Mouse (Mus musculus) hindbrain, embryonic 15.5 days (tissue): ENCODE results near the gene Yeats4. TPM values are rescaled to one million over a fixed set of nuclear protein-coding genes. Genes with fewer than 3 reads are reported as not detected.

Experiments used
- ATAC-seq: fragments of 200-750 bp; cut with Nextera tagmentation; 2 replicates; pipeline ENCODE4 v1.8.0; 2017; ENCODE audit warnings: low read depth, moderate number of reproducible peaks, moderate TSS enrichment; ENCODE audit not compliant: low FRiP score
- H3K27ac ChIP-seq: fragments of 300-500 bp; sonication (generic); replicated peaks from 2 replicates; pipeline ENCODE4 v1.5.1; 2015; ENCODE audit warnings: mild to moderate bottlenecking, inconsistent platforms
- H3K27me3 ChIP-seq: fragments of 300-500 bp; sonication (generic); 2 replicates; pipeline ENCODE4 v1.6.1; 2015; ENCODE audit warnings: control low read depth, inconsistent platforms
- H3K36me3 ChIP-seq: fragments of 300-500 bp; sonication (generic); 2 replicates; pipeline ENCODE4 v1.6.1; 2015; ENCODE audit warnings: control low read depth, inconsistent platforms
- H3K4me1 ChIP-seq: fragments of 300-500 bp; sonication (generic); replicated peaks from 2 replicates; pipeline ENCODE4 v1.6.1; 2015; ENCODE audit warnings: control low read depth, inconsistent platforms
- H3K4me2 ChIP-seq: fragments of 300-500 bp; sonication (generic); 2 replicates; pipeline ENCODE4 v1.6.1; 2015; ENCODE audit warnings: moderate library complexity, mild to moderate bottlenecking, inconsistent platforms
- H3K4me3 ChIP-seq: fragments of 300-500 bp; sonication (generic); 2 replicates; pipeline ENCODE4 v1.5.1; 2015; ENCODE audit warnings: mild to moderate bottlenecking, inconsistent platforms
- H3K9ac ChIP-seq: fragments of 300-500 bp; sonication (generic); 2 replicates; pipeline ENCODE4 v1.6.1; 2015; ENCODE audit warnings: inconsistent platforms
- H3K9me3 ChIP-seq: fragments of 300-500 bp; sonication (generic); 2 replicates; pipeline ENCODE4 v1.6.1; 2016; ENCODE audit warnings: control low read depth, inconsistent platforms
- WGBS: fragments of 180-500 bp; shearing (Covaris S2); methylation state at CpG from one replicate; pipeline ENCODE4 v1.1.7; 2015; 5-methylcytosine and 5-hydroxymethylcytosine counted together
- polyA plus RNA-seq: library from polyadenylated mRNA; unstranded; fragments of >200 nt; fragmentation: Nextera tagmentation; extraction: Ambion mirVana; gene quantifications from 2 replicates; pipeline ENCODE4 v1.2.1, GENCODE M21; 2015

The Yeats4 gene
- polyA plus RNA-seq, 1 experiment from 2014 or later = 99.3 TPM

DNA sequence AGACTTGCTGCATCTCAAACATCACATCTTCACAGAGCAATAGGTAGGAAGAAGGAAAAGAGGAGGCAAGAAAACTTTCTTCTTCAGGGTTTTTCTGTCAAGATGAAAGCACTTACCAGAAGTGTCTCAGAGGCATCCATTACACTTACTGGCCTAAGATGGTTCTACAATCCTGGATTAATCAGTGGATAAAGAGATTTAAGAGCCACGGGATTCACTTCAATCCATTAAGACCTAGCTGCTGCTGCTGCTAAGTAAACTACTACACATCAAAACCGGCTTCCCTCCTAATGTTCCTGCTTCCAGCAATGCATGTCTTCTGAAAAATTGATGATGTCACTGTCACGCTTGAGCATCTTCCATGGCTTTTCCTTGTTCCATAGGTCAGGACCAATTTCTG, 27.6 kb downstream of the Yeats4 start:
- Histone ChIP-seq H3K4me2 (no peak overlapping the region), H3K36me3 (no peaks in the 10 kb centered on the region), H3K9ac (no peak overlapping the region), H3K4me1 (no peaks in the 10 kb centered on the region), H3K27me3 (no peaks in the 10 kb centered on the region), H3K9me3 (no peaks in the 10 kb centered on the region), H3K27ac (no peak overlapping the region), H3K4me3 (no peak overlapping the region)
- ATAC-seq = no peak
- 82% methylated on average over 3 of the region's 3 CpGs for WGBS

DNA sequence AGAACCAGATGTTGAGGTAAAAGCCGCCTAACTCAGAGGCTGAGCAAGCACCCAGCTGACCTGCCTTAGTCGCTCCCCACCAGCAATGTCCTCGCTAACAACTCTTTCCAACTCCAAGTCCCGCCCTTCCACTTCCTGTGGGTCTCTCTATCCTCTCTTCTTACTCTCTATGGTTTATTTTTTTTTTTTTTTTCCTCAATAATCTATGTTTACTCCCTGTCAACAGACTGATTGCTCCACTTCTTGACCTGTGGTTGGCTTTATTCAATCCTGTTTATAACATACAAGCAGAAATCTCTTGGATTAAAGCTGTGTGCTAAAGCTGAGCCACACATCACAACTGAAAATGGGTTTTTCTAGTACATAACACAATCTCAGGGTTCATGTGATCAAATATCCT, 28.6 kb downstream of the Yeats4 start:
- Histone ChIP-seq H3K9ac (no peak overlapping the region), H3K4me3 (no peak overlapping the region), H3K36me3 (no peaks in the 10 kb centered on the region), H3K27me3 (no peaks in the 10 kb centered on the region), H3K4me2 (no peak overlapping the region), H3K4me1 (no peaks in the 10 kb centered on the region), H3K27ac (no peak overlapping the region), H3K9me3 (no peaks in the 10 kb centered on the region)
- ATAC-seq = no peak
- 96% methylated on average over 4 of the region's 4 CpGs for WGBS

DNA sequence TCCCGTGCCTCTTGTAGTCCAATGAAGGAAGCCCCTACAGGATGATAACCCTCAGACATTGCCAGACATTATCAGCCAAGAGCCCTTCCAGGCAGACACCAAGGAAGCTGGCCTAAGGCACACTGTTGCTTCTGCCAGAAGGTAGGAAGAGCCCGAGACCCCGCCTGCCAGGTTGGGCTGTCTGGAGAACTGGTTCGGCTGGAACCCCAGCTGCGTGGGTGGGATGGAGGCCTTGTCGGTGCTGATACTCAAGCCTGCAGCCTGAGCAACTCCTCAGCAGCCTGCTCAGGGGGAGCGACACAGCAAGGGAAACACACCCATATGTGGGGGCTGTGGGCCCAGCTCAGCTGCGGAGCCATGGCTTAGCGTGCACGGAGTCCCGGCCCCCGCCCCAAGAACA, 29.3 kb downstream of the Yeats4 start:
- no peak overlapping the region for H3K27ac ChIP-seq
- no peaks in the 10 kb centered on the region for H3K36me3 ChIP-seq
- WGBS = 88% methylated on average over 12 of the region's 12 CpGs
- ATAC-seq = no peak
- no peak overlapping the region for H3K4me3 ChIP-seq
- no peak overlapping the region for H3K9ac ChIP-seq
- no peaks in the 10 kb centered on the region for H3K27me3 ChIP-seq
- H3K9me3 ChIP-seq = no peaks in the 10 kb centered on the region
- H3K4me2 ChIP-seq = no peak overlapping the region
- no peaks in the 10 kb centered on the region for H3K4me1 ChIP-seq

DNA sequence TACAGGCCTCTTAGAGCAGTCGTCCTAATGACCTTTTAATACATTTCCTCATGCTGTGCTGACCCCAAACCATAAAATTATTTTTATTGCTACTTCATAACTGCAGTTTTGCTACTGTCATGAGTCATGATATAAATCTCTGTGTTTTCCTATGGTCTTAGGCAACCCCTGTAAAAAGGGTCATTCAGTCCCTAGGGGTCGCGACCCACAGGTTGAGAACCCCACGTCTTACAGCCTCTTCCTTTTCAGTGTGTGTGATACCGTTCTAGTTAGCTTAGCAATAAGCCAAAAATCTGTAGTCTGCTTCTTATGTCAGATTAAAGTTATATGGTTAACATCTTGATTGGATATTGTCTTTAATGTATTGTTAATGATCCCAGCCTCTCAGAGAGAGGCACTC, 30.9 kb downstream of the Yeats4 start:
- no peaks in the 10 kb centered on the region for H3K9me3 ChIP-seq
- 76% methylated on average over 5 of the region's 5 CpGs for WGBS
- H3K36me3 ChIP-seq = no peaks in the 10 kb centered on the region
- H3K4me1 ChIP-seq = no peaks in the 10 kb centered on the region
- no peak overlapping the region for H3K4me2 ChIP-seq
- H3K4me3 ChIP-seq = no peak overlapping the region
- H3K27me3 ChIP-seq = no peaks in the 10 kb centered on the region
- H3K9ac ChIP-seq = no peak overlapping the region
- H3K27ac ChIP-seq = no peak overlapping the region
- no peak for ATAC-seq

DNA sequence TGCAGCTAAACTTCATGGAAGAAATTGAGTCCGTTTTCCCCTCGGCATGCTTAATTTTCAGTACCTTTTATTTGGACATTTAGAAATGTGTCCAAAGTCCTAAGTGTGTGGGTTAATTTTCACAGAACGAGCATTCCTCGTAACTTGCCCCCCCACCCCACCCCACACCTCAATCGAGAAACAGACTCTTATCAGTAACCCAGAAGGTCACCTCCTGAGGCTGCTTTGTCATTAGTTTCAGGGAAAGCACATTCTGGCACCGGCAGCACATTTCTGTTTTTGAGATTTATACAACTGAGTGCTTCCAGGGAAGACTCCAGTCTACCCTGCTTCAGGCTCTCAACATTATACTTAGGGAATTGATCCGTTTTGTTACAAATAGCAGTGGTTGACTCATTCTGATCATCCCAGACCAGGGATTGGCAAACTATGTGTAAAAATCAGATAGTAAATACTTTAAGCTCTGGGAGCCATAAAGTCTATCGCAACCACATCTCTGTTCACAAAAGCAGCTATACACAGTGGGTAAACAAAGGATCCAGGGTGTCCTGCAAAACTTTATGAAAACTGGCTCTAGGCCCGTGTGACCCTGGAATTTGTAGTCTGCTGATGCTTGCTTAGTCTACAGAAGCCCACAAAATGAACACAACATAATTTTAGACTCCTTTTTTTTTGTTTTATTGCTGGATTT, 38.8 kb downstream of the Yeats4 start:
- WGBS = 63% methylated on average over 9 of the region's 9 CpGs
- Histone ChIP-seq H3K9me3 (no peaks in the 10 kb centered on the region), H3K4me2 (no peak overlapping the region), H3K4me3 (no peak overlapping the region), H3K9ac (no peak overlapping the region), H3K27ac (no peak overlapping the region), H3K4me1 (no peaks in the 10 kb centered on the region), H3K27me3 (no peaks in the 10 kb centered on the region), H3K36me3 (no peaks in the 10 kb centered on the region)
- no peak for ATAC-seq

DNA sequence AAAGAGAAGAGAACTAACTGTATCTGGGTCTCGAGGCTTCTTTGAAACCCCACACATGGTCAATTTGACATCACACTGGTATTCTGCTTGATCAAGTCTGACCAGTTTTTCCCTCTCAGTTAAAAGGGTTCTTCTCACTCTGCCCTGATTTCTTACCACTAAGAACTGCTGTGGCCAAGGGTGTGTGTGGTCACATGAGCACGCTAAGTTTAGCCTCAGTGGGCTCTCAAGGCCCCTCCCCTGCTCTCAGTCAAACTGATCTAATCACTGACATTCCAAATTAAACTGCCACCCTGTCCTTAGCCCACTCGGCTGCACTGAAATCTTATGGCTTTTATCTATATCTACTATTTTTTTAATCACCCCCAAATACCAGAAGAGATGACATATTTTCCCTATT, 43.2 kb downstream of the Yeats4 start:
- no peaks in the 10 kb centered on the region for H3K4me1 ChIP-seq
- H3K36me3 ChIP-seq = no peaks in the 10 kb centered on the region
- no peak for ATAC-seq
- H3K27ac ChIP-seq = no peak overlapping the region
- H3K4me2 ChIP-seq = no peak overlapping the region
- no peak overlapping the region for H3K4me3 ChIP-seq
- 64% methylated on average over 3 of the region's 3 CpGs for WGBS
- no peak overlapping the region for H3K9ac ChIP-seq
- no peaks in the 10 kb centered on the region for H3K27me3 ChIP-seq
- H3K9me3 ChIP-seq = no peaks in the 10 kb centered on the region

DNA sequence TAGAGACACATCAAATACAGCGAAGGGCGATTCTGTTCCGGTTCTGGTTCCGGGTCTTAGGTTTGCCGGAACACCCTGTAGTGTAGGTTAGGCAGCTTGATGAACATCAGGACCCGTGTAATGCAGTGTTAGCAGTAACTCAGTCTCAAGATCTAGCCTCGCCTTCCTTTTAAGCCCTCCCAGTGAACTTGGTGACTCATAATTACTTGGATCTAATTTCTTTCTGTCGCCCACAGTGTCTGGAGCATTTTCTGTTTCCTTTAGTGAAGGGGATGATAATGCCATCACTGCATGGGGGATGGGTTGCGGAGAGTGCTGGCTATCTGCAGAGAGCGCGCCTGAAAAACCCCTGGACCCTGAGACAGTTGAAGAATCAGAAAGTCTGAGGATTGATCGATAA, 49.7 kb downstream of the Yeats4 start:
- WGBS = 62% methylated on average over 12 of the region's 12 CpGs
- H3K27ac ChIP-seq = no peak overlapping the region
- peak overlapping the region; percentile 21; the same call in 1 of the 2 replicates for H3K4me2 ChIP-seq
- no peaks in the 10 kb centered on the region for H3K9me3 ChIP-seq
- no peak overlapping the region for H3K9ac ChIP-seq
- no peaks in the 10 kb centered on the region for H3K27me3 ChIP-seq
- no peak for ATAC-seq
- H3K36me3 ChIP-seq = no peaks in the 10 kb centered on the region
- H3K4me1 ChIP-seq = no peaks in the 10 kb centered on the region
- no peak overlapping the region for H3K4me3 ChIP-seq

DNA sequence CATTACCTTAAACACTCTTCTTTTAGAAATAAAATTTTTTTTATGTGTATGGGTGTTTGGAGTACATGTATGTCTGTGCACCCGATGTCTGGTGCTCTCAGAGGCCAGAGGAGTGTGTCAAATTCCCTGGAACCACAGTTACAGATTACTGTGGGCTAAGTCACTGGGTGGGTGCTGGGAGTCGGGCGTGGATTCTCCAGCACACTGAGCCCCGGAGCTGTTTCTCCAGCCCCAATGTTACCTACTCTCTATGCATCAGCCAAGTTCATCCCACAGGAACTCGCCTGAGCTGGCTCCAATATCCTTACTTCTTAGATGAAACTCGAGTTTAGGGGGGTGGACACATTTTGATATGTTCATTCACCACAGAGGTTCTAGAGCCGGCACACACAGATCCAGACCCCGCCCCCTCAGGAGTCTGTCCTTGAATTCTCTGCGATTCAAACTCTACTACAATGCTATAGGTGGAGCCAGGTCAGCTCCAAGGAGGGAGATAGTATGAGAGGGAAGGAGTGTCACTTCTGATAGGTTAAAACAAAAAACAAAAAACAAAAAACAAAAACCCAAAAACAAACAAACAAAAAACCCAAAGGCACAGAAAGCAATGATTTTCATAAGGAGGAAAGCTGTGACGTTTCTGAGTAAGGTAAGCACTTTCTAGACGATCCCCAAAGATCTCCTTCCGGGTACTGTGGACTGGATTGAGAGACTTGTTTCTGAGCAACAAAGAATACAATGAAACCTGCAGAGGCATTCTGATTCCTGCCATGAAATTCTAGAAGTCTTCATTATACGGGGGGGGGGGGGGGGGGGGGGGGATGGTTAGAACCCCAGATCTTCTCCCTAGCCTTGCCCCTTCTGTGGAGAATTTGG, 50.5 kb downstream of the Yeats4 start:
- Histone ChIP-seq H3K4me2 (peak overlapping the region; percentile 21; the same call in 1 of the 2 replicates), H3K9ac (no peak overlapping the region), H3K4me3 (no peak overlapping the region), H3K36me3 (no peaks in the 10 kb centered on the region), H3K9me3 (no peaks in the 10 kb centered on the region), H3K27ac (no peak overlapping the region), H3K27me3 (no peaks in the 10 kb centered on the region), H3K4me1 (no peaks in the 10 kb centered on the region)
- ATAC-seq = no peak
- 46% methylated on average over 12 of the region's 13 CpGs for WGBS

DNA sequence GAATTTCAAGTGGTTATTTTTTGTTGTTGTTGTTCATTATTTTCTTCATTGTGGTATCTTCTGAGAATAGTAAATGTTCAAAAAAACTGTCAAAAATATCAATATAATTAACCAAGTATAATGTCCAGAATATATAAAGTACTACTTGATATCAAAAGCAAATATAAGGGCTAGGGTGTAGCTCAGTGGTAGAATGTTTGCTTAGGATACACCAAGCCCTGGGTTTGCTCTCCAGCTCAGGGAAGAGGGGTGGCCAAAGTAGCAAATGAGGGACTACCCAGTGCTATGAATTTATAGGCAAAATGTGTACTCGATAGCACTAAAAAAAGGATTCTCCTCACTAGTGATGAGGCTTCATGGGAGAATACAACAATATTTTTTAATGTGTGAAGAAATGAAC, 51.2 kb downstream of the Yeats4 start:
- no peak for ATAC-seq
- no peak overlapping the region for H3K27ac ChIP-seq

DNA sequence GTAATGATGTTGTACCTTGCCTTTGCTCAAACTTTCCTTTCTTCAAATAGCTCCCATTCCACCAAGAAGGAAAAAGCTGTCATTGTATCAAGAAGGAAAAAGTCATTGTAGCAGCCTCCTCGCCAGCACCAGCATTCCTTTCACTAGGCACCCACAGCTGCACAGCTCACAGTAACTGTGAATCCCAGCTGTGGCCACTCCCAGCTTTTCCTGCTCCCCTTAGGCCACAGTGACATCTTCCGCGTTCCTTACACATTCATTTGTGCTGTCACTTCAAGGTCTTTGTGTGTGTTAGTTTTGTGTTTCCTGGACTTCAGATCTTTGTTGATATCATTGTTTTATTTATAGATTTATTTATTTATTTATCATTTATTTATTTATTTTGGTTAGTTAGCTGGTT, 52.2 kb downstream of the Yeats4 start:
- no peaks in the 10 kb centered on the region for H3K27me3 ChIP-seq
- no peak for ATAC-seq
- H3K9me3 ChIP-seq = no peaks in the 10 kb centered on the region
- H3K36me3 ChIP-seq = no peaks in the 10 kb centered on the region
- no peaks in the 10 kb centered on the region for H3K4me1 ChIP-seq
- H3K4me3 ChIP-seq = no peak overlapping the region
- no peak overlapping the region for H3K27ac ChIP-seq
- 48% methylated on average over 3 of the region's 3 CpGs for WGBS
- no peak overlapping the region for H3K4me2 ChIP-seq
- H3K9ac ChIP-seq = no peak overlapping the region

More for the DNA sequence above, 51.2 kb downstream of the Yeats4 start:
- Histone ChIP-seq H3K4me1 (no peaks in the 10 kb centered on the region), H3K4me3 (no peak overlapping the region), H3K9me3 (no peaks in the 10 kb centered on the region), H3K4me2 (no peak overlapping the region), H3K27me3 (no peaks in the 10 kb centered on the region), H3K9ac (no peak overlapping the region), H3K36me3 (no peaks in the 10 kb centered on the region)
- 93% methylated on average over 1 of the region's 1 CpGs for WGBS

DNA sequence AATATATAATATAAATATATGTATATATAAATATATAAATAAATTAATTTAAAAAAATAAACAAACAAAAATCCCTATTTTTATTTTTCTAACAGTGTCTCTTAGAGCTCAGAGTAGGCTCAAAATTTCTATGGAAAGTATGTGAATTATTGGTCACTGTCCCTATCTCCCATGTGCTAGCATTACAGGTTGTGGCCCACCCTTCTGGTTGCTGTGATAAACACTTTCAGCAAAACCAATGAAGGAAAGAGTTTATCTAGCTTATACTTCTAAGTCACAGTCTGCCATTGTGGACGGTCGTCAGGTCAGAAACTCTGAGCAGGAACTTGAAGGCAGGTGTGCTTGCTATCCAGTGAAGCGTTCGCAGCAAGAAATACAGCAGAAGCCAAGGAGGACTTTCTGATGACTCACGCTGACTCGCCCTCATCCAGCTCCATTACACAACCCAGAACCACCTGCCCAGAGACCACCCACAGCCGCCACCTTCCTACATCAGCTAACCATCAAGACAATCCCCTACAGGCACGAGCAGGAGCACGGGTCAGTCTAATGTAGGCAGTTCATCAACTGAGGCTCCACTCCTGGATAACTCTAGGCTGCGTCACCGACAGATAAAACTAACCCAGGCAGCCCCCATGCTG, 57.4 kb downstream of the Yeats4 start:
- WGBS = 90% methylated on average over 11 of the region's 11 CpGs
- ATAC-seq = no peak
- Histone ChIP-seq H3K27ac (no peak overlapping the region), H3K36me3 (no peaks in the 10 kb centered on the region), H3K4me1 (no peaks in the 10 kb centered on the region), H3K27me3 (no peaks in the 10 kb centered on the region), H3K9ac (no peak overlapping the region), H3K4me2 (no peak overlapping the region), H3K9me3 (no peaks in the 10 kb centered on the region), H3K4me3 (no peak overlapping the region)
